Mouse (Mus musculus) forebrain, postnatal 0 days (tissue): ENCODE measurements around the gene Trpv4. TPM values are rescaled to one million over a fixed set of nuclear protein-coding genes. Genes with fewer than 3 reads are reported as not detected.

ENCODE experiments used
- ATAC-seq: fragments of 200-750 bp; cut with Nextera tagmentation; 2 replicates; pipeline ENCODE4 v1.8.0; 2017; ENCODE audit warnings: mild to moderate bottlenecking, moderate library complexity
- DNase-seq: peaks from one replicate; pipeline ENCODE4 v3.0.0-alpha.2; 2015
- H3K27ac ChIP-seq: fragments of 300-500 bp; sonication (generic); 2 replicates; pipeline ENCODE4 v1.5.1; 2014; ENCODE audit warnings: low read depth, mild to moderate bottlenecking, antibody characterized with exemption, low read length, moderate library complexity, mixed read lengths
- H3K27me3 ChIP-seq: fragments of 300-500 bp; sonication (generic); 2 replicates; pipeline ENCODE4 v1.6.1; 2014; ENCODE audit warnings: mild to moderate bottlenecking, low read length, mixed read lengths; ENCODE audit not compliant: insufficient read depth
- H3K36me3 ChIP-seq: fragments of 300-500 bp; sonication (generic); 2 replicates; pipeline ENCODE4 v1.6.1; 2014; ENCODE audit warnings: mild to moderate bottlenecking, moderate library complexity; ENCODE audit not compliant: insufficient read depth
- H3K4me1 ChIP-seq: fragments of 300-500 bp; sonication (generic); 2 replicates; pipeline ENCODE4 v1.6.1; 2014; ENCODE audit warnings: antibody characterized with exemption; ENCODE audit not compliant: insufficient read depth
- H3K4me2 ChIP-seq: fragments of 300-500 bp; sonication (generic); 2 replicates; pipeline ENCODE4 v1.6.1; 2014; ENCODE audit warnings: low read depth, mild to moderate bottlenecking, moderate library complexity
- H3K4me3 ChIP-seq: fragments of 300-500 bp; sonication (generic); 2 replicates; pipeline ENCODE4 v1.5.1; 2014; ENCODE audit warnings: low read depth, low read length, mixed read lengths
- H3K9ac ChIP-seq: fragments of 300-500 bp; sonication (generic); 2 replicates; pipeline ENCODE4 v1.6.1; 2014; ENCODE audit warnings: mild to moderate bottlenecking
- H3K9me3 ChIP-seq: fragments of 300-500 bp; sonication (generic); 2 replicates; pipeline ENCODE4 v1.6.1; 2016; ENCODE audit warnings: low read length
- CTCF ChIP-seq: sonication (generic); IDR thresholded peaks from 2 replicates; pipeline ENCODE4 v1.5.1; 2016; ENCODE audit warnings: antibody characterized with exemption, control low read depth, low read depth
- WGBS: fragments of 180-500 bp; shearing (Covaris S2); extraction: QIAGEN DNeasy Blood & Tissue Kit; methylation state at CpG from one replicate; pipeline ENCODE4 v1.1.7; 2014; 5-methylcytosine and 5-hydroxymethylcytosine counted together
- polyA plus RNA-seq: library from polyadenylated mRNA; unstranded; fragments of >200 nt; fragmentation: Nextera tagmentation; extraction: Ambion mirVana; gene quantifications from 2 replicates; pipeline ENCODE4 v1.2.1, GENCODE M21; 2015
- total RNA-seq: library from RNA; depleted of rRNA; stranded (reverse); fragments of >200 nt; gene quantifications from 2 replicates; pipeline ENCODE4 v1.2.3, GENCODE M21; 2014

Gene Trpv4
- total and polyA plus RNA-seq, 2 experiments from 2014 or later: 0.81 to 2.4 TPM

DNA sequence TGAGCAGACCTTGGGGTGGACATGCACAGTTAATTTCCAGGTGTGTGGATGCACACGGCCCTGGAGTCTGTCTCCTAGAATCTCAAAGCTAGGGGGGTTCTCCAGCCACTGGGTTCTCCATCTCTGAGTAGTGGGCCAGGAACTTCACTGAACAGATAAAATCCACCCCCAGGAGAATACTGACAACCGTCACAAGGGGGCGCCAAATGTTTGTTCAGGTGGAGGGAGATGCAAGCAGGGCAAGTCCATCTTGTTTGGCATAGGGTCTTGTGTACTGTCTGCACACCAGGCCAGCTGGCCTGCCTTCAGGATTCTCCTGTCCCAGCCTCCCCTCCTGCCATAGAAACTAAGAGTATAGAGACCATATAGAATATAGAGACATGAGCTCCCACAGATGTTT lies 32.6 kb downstream of the Trpv4 start:
- H3K27me3 ChIP-seq: peaks cover 2% of the 10 kb centered on the region; the same call in 1 of the 2 replicates
- no peaks in the 10 kb centered on the region for H3K36me3 ChIP-seq
- peak; percentile 67 for TF ChIP-seq CTCF
- ATAC-seq (no peak), DNase-seq (peak; percentile 51)
- 22% methylated on average over 3 of the region's 3 CpGs for WGBS
- H3K4me2 ChIP-seq: no peak overlapping the region
- no peaks in the 10 kb centered on the region for H3K9me3 ChIP-seq
- H3K4me1 ChIP-seq: no peaks in the 10 kb centered on the region
- no peak overlapping the region for H3K4me3 ChIP-seq
- H3K27ac ChIP-seq: no peak overlapping the region
- H3K9ac ChIP-seq: no peak overlapping the region

DNA sequence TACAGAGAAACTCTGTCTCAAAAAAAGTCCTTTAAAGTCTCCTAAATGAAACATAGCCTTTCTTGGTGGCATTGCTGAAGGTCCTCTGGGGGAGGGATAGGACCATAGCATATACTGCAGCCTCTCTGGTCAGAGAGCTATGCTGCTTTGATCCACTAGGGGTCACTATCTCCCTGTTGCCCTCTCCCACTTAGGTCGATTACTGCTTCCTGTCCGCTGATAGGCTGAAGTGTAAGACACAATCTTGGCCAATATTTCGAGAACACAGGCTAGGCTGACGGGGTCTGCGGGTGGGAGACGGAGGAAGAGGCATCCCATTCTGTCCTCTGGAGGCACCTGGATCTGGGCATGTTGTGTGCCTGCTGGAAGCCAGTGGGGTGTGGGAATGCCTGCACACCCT lies 37.9 kb downstream of the Trpv4 start:
- no peaks in the 10 kb centered on the region for H3K36me3 ChIP-seq
- H3K4me2 ChIP-seq: no peak overlapping the region
- WGBS: 49% methylated on average over 6 of the region's 6 CpGs
- no peaks in the 10 kb centered on the region for H3K4me1 ChIP-seq
- DNase-seq (no peak), ATAC-seq (no peak)
- no peak overlapping the region for H3K9ac ChIP-seq
- H3K27me3 ChIP-seq: peaks cover 6% of the 10 kb centered on the region; the same call in 1 of the 2 replicates
- no peaks in the 10 kb centered on the region for H3K9me3 ChIP-seq
- peak; percentile 61 for TF ChIP-seq CTCF
- no peak overlapping the region for H3K27ac ChIP-seq
- H3K4me3 ChIP-seq: no peak overlapping the region

DNA sequence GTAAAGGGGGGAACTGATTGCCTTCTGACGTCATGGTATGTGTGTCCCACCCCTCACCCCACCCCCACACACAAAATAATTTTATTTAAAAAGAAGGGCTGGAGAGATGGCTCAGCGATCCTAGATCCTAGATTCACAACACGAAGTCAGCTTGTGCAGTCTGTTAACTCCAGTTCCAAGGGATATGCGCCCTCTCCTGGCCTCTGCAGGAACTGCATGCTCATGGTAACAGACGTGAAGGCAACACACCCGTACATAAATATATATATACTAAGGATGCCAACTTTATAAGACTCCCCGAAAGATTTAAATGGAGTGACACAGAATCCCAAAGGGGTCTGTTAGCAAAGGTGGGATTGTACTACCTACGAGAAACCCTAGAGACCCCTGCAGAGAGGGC lies 39.4 kb downstream of the Trpv4 start:
- no peaks in the 10 kb centered on the region for H3K36me3 ChIP-seq
- peak; percentile 94 for TF ChIP-seq CTCF
- no peak overlapping the region for H3K4me2 ChIP-seq
- peaks cover 6% of the 10 kb centered on the region; the same call in 1 of the 2 replicates for H3K27me3 ChIP-seq
- DNase-seq (peak; percentile 91), ATAC-seq (peak; percentile 60)
- H3K9ac ChIP-seq: no peak overlapping the region
- no peaks in the 10 kb centered on the region for H3K4me1 ChIP-seq
- WGBS: 20% methylated on average over 8 of the region's 8 CpGs
- no peak overlapping the region for H3K4me3 ChIP-seq
- H3K27ac ChIP-seq: no peak overlapping the region
- no peaks in the 10 kb centered on the region for H3K9me3 ChIP-seq

DNA sequence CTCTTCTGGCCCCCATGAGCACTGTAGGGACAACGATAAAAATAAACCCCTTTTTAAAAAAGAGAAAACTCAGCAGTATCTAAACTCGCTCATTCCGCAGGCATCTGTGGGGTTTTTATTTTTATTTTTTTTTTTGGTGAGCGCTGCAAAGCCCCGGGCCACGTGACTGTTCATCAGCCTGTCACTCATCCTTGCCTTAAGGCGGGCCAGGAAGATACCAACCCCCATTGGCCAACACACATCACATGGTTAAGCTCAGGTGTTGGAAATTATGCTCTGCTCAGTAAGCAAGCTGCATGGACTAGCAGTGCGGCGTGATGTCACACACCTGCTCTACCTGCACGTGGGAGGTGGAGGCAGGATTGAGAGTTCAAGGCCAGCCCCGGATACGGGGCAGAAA lies 40.4 kb downstream of the Trpv4 start:
- Histone ChIP-seq H3K9me3 (no peaks in the 10 kb centered on the region), H3K27ac (no peak overlapping the region), H3K4me3 (no peak overlapping the region), H3K9ac (no peak overlapping the region), H3K4me1 (no peaks in the 10 kb centered on the region), H3K27me3 (peaks cover 6% of the 10 kb centered on the region; the same call in 1 of the 2 replicates), H3K36me3 (no peaks in the 10 kb centered on the region), H3K4me2 (no peak overlapping the region)
- peak; percentile 49; the same call in 1 of the 2 replicates for ATAC-seq
- 80% methylated on average over 12 of the region's 12 CpGs for WGBS
- no peak for TF ChIP-seq CTCF
- DNase-seq: no peak

DNA sequence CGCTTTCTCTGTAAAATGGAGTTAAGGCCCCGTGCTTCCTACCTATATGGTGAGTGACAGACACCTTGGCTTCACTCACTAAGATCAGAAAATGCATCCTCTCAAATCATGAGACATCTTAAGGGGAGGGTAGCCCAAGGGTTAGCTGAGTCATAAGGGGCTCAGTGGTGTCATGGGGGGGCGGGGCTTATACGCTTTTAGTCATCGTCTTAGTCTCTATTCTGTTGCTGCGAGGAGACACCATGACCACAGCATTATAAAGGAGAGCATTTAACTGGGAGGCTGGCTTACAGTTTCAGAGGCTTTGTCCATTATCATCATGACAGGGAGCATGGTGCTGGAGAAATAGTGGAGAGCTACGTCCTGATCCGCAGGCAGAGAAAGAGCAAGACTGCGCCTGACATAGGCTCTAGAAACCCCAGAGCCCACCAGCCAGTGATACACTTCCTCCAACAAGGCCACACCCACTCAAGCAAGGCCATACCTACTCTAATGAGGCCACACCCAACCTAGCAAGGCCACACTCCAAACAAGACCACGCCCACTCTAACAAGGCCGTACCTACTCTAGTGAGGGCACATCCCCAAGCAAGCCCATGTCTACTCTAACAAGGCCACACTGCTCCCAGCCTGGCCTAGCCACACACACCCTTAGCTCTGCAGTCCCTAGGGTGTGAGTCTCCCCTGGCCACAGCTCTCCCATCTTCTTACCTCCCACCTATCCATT lies 41.7 kb downstream of the Trpv4 start:
- no peak overlapping the region for H3K27ac ChIP-seq
- H3K4me2 ChIP-seq: no peak overlapping the region
- no peaks in the 10 kb centered on the region for H3K4me1 ChIP-seq
- H3K9ac ChIP-seq: no peak overlapping the region
- no peaks in the 10 kb centered on the region for H3K9me3 ChIP-seq
- DNase-seq: no peak
- H3K4me3 ChIP-seq: no peak overlapping the region
- H3K36me3 ChIP-seq: no peaks in the 10 kb centered on the region
- no peak for ATAC-seq
- peaks cover 6% of the 10 kb centered on the region; the same call in 1 of the 2 replicates for H3K27me3 ChIP-seq
- 84% methylated on average over 11 of the region's 11 CpGs for WGBS
- TF ChIP-seq CTCF: no peak

DNA sequence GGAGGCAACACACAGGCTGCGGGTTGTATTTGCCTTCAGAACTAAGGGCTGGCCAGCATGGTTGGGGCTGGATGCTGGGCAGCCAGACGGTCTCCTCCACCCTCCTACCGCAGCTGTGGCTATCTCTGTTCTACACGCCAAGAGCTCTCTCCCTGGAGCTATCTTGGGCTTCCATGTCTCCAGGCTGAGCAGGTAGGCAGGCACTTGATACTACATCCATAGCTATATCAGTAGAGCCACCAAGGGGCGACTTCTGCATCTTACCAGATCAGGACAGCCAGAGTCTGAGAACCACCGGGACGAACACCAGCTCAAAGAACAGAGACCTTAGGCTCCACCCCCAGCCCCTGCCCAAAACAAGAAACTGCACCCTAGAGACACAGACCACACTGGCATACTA lies 43.4 kb downstream of the Trpv4 start:
- H3K36me3 ChIP-seq: no peaks in the 10 kb centered on the region; the same call in 1 of the 2 replicates
- no peak for TF ChIP-seq CTCF
- H3K9me3 ChIP-seq: no peaks in the 10 kb centered on the region
- WGBS: 62% methylated on average over 7 of the region's 7 CpGs
- H3K27ac ChIP-seq: no peak overlapping the region
- H3K4me3 ChIP-seq: no peak overlapping the region
- H3K9ac ChIP-seq: no peak overlapping the region
- H3K4me2 ChIP-seq: no peak overlapping the region
- no peak for DNase-seq
- H3K27me3 ChIP-seq: no peaks in the 10 kb centered on the region; the same call in 1 of the 2 replicates
- H3K4me1 ChIP-seq: no peaks in the 10 kb centered on the region
- no peak for ATAC-seq

DNA sequence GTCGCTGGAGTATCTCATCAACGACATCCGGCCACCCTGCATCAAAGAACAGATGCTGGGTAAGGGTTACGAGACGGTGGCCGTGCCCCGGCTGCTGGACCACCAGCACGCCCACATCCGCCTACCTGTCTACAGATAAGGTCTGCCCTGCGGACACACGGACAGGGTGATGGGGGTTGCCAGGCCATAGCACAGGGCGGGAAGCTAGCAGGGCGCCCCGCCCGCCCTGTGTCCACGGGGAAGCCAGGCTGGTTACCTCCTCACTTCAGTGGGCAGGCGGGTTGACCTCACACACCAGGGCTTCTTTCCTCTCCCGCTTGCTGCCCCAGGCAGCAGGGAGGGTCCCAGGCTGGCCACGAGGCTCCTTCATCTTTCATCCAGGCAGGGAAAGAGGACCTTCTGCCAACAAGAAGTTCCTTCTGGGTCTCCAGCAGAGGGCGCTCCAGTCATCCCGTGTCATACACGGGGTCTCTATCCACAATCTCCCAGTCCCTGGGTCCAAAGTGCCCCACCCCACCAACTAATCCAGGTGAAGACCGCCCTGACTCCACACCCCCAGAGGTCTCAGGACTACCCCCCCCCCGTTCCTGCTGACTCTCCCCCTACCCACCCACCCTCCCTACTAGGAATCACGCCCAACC lies 46.1 kb downstream of the Trpv4 start:
- no peak for ATAC-seq
- Histone ChIP-seq H3K27me3 (no peaks in the 10 kb centered on the region; the same call in 1 of the 2 replicates), H3K36me3 (no peaks in the 10 kb centered on the region; the same call in 1 of the 2 replicates), H3K4me1 (peaks cover 10% of the 10 kb centered on the region), H3K4me2 (no peak overlapping the region), H3K27ac (no peak overlapping the region), H3K9ac (no peak overlapping the region), H3K9me3 (no peaks in the 10 kb centered on the region), H3K4me3 (no peak overlapping the region)
- WGBS: 70% methylated on average over 25 of the region's 25 CpGs
- DNase-seq: no peak
- peak; percentile 62 for TF ChIP-seq CTCF
